Mouse (Mus musculus) retina, postnatal 7 days (tissue): ENCODE results near the gene Pla2g1b.

Experiments
- DNase-seq: peaks from one replicate; pipeline ENCODE4 v3.0.0-alpha.2; 2012; ENCODE audit warnings: low read depth, low spot score

The Pla2g1b gene

DNA sequence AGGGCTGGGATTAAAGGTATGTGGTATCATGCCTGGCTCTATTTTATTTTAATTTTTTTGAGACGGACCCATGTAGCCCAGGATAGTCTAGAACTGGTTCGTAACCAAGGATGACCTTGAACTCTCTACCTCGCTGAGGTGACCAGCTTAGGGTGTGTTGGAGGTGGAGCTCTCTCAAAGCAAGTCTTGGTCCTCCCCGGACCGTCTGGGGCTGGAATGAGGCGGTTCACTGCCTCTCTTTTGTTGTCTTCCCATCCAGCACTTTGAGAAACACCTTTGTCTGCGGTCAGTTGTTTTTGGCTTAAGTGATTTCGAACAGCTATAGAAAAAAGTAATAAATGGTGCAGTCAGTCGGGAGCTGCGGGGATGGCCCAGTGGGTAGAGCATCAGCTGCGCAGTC, 21.9 kb upstream of the Pla2g1b start:
- no peak for DNase-seq

DNA sequence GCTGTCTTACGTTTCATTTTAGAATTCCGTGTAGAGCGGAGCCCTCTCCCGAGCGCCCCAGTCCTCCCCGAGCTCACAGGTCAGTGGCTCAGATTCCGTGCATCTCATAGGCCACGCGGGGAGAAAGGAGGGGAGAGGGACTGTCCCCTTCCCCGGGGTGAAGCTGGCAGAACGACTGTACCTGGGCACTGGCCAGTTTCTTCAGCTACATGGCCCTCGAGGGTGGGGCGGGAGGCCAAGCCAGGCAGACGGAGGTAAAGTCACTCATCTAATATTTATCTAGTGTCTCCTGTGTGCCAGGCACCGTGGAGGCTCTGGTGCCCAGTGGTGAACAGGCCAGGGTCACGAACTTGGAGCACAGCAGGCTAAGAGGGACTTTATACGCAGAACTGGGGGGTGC, 19.0 kb upstream of the Pla2g1b start:
- DNase-seq: no peak

DNA sequence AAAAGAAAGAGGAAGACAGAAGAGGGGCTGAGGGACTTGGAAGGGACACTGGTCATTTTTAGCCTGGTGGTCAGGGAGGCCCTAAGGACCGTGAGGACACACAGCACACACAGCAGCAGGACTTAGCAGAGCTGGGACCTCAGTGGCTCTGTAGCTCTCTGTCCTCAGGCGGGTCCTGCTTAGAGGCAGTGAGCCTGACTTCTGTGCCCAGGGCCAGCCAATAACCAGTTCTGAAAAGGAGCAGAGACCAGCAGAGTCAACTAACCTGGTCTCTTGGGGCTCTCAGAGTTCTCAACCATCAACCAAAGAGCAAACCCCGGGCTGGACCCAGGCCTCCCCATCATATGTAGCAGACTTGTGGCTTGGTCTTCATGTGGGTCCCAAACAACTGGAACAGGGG, 16.8 kb upstream of the Pla2g1b start:
- DNase-seq: no peak

DNA sequence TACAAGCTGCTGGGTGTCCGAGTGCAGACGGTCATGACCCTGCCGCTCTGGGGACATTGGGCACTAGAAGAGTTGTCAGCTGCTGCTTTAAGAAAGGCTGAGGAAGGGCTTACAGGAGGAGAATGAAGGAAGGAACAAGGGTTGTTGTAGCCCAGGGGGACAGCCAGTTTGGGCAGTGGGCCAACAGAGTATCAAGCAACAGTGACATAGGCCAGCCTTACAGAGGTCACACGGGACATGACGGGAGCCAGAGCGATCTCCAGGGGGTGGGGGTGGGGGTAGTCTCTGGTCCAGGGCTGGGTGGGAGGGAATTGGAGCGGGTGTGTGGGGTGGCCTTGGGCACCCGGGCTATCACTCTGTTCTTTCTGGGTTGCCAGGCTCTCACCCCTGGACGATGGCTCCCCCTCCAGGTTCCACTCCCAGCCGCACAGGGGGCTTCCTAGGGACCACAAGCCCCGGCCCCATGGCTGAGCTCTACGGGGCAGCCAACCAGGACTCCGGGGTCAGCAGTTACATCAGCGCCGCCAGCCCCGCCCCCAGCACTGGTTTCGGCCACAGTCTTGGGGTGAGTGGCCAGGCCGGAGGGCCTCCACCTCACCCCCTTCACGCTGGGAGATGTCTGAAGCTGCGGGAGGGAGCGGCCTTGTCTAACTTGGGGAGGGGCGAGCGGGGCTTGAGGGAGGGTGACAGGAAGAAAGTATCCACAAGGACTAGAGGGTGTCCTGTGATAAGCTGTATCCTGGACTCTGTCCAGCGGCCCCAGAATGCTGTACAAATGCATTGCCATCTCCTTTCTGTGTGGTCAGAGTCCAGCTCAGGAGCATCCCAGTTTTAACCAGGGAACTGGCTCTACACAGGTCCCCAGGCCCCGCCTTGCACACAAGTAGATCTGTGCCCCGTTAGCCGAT, 15.4 kb upstream of the Pla2g1b start:
- DNase-seq: no peak

DNA sequence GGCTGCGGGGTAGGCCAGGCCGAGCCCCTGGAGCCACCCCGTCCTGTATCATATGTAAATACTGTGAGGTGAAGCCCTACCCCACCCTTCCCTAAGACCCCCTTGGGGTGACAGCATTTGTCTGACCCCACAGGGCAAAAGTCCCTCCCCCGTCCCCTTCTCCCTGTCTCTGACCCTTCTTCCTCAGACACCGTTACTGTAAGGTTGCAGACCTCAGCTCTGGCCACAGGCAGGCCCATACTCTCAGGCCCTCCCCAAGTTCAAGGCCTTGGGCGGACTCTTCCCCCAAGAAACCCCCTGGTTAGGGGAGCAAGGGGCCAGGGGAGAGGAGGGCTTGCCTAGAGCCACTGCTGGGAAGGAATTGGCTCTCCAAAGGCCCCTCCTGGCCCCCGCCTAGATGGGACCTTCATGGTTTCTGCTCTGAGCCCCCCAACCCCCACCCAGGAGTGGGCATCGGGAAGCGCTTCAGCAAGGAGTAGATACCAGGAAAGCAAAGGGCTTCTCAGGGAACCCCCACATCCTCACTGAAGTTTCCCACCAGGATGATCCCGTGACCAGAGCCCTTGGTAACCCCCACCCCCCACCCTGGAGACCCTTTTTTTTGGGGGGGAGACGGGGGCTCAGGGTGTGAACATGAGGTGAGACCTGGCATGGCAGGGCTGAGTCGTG, 11.5 kb upstream of the Pla2g1b start:
- no peak for DNase-seq

DNA sequence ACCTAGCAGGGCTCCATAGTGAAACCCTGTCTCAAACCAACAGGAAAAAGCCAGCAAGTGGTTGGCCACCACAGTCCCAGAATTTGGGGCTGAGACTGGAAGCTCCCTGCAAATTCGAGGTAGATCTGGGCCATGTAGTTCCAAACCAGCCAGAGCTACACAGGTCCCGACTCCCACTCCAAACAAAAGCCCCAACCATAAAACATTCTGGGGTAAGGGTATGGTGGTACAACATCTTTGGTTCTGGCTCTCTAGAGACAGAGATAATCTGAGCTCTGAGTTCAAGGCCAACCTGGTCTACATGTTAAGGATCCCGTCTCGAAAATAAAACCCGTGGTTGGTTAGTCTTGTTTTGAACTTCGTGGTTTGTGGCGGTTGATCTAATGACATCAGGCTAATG, 10.2 kb upstream of the Pla2g1b start:
- DNase-seq: no peak

DNA sequence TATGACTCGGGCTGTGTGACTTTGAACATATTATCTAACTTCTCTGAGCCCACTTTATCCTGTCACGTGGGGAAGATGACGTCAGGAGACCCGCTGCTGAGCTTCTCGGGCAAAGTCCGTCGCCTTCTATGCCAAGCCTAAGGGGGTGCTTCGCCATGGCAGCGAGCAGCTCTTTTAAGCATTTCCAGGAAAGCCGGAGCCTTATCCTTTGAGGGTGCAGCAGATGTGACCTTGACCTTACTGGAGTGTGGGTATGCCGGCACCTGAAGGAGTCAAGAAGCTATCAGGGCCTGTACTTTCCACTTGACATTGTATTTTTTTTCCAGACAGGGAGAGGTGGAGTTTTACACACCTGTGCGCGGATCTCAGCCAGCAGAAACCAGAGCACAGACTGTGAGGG, 7.1 kb upstream of the Pla2g1b start:
- no peak for DNase-seq

DNA sequence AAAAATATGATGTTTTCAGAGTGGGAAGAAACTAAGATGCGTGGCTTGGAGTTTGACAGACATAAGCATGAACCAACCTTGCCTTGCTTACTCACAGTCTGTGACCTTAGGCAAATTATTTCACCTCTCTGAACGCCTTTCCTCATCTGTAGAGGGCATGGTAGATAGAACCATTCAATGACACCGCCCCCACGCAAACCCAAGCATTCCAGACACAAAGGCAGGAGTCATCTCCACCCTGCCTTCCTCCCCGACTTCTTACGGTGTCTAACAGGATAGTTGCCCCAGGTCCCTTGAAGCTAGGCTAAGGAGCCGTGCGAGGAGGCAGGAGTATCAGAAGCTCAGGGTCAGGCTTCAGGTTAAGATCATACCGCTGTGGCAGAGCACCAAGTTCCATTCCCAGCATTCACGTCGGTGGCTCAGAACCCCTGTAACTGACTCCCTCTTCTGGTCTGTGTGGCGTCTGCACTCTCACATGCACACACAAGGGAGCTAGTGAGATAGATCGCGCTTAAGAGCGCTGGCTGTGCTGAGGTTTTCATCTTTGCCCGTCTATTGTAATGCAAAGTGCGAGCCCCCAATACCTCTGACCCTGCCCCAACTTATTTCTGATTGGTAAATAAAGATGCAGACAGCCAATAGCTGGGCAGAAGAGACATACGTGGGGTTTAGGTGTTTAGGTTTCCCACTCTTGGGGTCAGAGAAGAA, 1.5 kb upstream of the Pla2g1b start:
- no peak for DNase-seq

DNA sequence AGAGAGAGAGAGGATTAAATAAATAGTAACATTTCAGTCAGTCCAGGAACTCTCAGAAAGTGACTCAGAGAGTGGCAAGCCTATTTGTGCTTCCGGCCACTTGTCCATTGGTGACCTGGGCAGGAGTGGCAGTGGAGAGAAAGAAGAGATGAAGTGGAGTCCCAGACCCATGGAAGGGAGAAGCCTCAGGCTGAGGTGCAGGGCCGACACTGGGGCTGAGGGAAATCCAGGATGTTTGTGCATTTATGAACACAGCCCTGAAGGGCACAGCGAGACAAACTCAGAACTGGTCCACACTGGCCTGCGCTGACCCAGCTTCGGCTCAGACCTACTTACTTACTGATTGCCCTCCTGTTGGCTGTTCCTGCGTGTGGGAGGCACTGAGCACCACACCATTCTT, 3.7 kb downstream of the Pla2g1b start:
- DNase-seq: no peak

DNA sequence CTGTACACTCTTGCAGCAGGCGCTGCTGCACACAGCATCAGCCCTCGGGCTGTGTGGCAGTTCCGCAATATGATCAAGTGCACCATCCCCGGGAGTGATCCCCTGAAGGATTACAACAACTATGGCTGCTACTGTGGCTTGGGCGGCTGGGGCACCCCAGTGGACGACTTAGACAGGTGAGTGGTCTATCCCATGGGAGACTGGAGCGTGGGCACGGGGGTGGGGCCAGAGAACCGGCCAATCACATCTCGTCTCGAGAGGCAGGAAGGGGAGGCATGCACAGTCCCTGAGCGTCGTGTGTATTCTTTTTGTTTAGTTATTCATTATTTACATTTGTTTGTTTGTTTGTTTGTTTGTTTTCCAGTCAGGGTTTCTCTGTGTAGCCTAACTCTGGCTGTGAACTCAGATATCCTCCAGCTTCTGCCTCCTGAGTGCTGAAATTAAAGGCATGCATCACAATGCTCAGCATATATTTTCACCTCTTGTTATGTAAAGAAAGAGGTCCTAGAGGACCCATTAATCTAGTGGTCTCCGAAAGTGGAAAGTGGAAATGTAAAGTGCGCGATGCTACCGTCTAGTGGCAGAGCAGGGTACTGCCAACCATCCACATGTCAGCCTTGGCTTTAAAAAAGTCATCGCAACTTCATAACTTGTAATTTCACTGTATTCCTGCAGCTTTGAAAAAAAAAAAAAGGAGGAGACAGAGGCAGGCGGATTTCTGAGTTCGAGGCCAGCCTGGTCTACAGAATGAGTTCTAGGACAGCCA, 4.9 kb downstream of the Pla2g1b start:
- no peak for DNase-seq

DNA sequence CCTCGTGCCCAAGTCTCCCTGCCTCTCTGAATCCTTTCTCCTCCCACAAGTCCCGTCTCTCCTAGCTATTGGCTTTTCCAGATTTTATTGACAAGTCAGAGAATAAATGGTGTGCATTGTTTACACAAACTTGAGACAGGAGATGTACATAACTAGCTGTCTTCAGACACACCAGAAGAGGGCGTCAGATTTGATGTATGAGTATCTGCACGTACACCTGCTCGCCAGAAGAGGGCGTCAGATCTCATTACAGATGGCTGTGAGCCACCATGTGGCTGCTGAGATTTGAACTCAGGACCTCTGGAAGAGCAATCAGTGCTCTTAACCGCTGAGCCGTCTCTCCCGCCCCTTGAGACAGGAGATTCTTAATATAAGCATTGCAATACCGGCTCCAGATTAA, 7.1 kb downstream of the Pla2g1b start:
- no peak for DNase-seq

DNA sequence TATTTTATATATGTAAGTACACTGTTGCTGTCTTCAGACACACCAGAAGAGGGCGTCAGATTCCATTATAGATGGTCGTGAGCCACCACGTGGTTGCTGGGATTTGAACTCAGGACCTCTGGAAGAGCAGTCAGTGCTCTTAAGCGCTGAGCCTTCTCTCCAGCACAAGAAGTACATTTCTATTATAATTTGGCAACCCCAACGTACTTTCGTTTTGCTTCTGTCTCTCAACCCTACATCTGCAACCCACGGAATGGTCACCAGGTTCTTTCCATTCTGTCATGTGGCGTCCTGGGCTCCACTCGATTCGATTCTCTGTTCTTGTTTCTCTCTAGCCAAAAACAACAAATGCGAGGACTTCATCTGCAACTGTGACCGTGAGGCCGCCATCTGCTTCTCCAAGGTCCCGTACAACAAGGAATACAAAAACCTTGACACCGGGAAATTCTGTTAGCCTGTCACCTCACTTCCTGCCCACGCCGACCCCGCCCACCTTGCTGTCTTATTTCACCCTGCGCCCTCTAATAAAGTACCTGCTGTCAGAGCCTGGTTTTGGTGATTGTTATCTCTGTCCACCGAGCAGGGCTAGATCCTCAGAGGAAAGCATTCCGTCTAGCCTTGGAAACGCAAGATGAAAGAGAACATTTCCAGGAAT, 8.2 kb downstream of the Pla2g1b start:
- no peak for DNase-seq

DNA sequence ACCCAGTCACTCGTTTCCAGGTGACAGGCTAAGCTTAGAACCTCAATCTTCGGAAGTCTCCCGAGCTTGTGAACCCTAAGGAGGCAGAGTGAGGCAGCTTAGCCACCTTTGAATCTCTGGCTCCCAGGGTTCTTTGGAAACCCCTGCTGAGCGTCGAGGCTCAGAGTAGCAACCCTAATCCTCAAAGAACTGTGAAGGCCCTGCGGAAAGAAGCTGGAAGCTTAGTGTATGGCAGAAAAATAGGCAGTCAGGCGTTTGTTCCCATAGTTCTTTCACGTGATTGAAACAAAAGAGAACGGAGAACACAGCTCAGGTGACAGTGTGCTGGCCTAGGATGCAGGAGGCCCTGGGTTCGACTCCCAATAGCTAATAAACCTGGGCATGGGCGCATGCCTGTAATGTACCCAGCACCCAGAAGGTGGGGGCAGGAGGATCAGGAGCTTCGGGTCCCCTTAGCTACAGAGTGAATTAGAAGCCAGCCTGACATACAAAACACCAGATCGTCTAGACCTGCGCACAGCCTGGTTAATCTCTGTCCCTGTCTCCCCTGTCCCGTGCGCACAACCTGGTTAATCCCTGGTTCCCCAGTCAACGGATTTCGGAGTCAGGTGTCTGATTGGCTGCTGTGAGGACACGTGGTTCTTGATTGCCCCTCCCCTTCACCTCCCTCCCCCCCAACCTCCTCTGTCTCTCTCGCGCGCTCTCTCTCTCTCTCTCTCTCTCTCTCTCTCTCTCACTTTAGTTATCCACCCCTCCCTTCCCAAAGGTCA, 9.5 kb downstream of the Pla2g1b start:
- peak; percentile 88 for DNase-seq

DNA sequence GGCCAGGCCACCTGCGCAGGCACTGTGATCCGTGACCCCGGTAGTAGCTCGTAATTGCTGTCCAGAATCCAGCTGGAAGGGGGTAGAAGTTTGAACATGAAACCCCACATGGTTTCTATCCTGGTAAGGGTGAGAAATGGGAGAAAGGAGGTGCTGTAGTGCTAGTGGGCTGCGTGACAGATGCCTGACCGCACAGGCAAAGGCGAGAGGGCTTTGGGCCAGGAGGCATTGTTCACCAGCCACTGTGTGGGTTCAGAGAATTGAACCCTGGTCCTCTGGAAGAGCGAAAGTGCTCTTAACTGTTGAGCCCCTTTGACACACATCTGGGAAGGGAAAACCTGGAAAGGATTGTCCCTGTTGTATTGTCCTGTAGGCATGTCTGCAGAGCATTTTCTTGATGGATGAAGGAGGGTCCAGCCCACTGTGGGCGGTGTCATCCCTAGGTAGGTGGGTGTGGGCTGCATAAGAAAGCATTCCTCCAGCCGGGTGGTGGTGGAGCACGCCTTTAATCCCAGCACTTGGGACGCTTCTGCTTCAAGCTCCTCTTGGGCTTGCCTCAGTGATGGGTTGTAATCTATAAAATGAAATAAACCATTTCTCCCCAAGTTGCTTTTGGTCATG, 10.2 kb downstream of the Pla2g1b start:
- DNase-seq: no peak

DNA sequence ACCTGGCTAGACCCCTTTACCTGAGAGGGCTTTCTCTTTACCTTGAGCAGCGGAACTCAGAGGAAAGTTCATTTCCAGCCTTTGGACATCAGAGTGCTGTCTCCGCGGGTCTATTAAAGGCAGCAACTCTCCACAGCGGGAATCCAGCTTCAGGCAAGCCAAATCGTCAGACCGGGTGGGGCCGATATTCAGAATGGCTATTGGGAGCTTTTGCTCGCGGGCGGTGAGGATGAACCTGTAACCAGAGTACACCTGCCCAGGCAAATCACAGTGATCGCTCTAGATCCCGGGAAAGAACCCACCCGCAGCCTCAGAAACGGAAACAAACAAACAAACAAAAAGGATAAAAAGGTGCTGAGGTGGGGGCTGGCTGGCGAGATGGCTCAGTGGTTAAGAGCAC, 13.5 kb downstream of the Pla2g1b start:
- DNase-seq: no peak

DNA sequence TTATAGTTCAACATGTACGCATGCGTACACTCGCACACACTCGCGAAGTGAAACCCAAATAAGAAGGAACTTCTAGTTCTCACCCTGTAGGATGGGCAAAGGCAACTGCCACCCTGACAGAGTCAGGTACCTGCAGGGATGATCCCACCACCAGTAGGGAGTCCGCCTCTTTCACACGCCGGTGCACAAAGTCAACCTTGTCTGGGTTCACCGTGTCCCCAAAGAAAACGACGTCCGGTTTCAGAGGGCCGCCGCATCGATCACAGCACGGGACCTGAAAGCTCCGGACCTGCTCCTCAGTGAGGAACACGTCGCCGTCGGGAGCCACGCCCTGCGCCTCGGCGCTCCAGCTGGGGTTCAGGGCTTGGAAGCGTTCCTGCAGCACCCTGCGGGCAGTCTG, 14.0 kb downstream of the Pla2g1b start:
- DNase-seq: no peak

DNA sequence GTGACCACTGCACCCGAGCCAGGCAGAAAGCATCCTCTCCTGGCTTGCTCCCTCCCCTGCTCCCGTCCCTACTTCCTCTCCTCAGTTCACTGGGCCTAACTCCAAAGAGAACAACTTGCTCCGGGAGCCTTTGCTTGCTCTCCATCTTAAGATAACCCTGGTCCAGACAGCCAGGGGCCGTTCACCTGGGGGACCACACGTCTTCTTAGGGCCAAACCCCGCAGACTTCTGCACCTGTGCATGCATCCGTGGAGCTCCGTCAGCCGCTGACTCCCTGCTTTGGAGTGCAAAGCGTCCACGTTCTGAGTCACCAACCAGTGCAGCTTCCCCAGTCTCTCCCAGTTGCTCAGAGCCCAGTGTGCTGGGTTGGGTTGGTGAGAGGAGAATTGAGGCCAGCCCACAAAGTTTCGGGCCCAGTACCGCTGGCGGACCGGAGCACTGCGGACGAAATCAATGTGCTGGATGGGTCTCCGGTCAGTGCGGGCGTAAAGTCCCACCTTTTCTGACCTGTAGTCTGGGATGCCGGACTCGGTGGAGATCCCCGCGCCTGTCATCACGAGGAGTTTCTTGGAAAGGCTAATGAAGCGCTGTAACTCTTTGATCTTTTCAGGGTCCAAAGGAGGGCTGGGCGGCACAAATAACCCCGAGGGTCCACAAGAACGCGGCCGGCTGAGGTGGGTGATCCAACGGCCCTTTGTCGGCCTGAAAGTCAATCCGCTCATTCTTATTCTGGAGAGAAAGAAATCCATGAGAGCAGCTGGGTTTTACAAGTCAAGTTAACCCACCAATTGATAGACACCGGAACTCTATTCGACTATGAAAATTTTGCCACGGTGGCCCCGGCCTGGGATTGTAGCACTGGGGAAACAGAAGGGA, 16.6 kb downstream of the Pla2g1b start:
- no peak for DNase-seq

DNA sequence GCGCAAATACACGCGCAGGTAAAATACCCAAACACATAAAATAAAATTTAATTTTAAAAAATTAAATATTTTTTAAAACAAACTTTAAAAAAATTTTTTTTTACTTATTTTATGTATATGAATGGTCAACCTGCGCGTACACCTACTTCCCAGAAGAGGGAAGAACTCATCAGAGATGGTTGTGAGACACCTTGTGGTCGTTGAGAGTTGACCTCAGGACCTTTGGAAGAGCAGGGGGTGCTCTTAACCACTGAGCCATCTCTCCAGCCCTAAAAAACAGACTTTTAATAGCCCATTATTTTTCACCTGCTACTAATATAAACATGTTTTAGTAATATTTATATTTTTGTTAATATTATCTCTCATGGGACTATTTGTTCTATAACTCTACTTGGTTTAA, 17.3 kb downstream of the Pla2g1b start:
- no peak for DNase-seq
